Mouse (Mus musculus) forebrain, embryonic 15.5 days (tissue): ENCODE data around the gene Ddc. TPM values are rescaled to one million over a fixed set of nuclear protein-coding genes. Genes with fewer than 3 reads are reported as not detected.

Experiments used
- ATAC-seq: fragments of 200-750 bp; cut with Nextera tagmentation; replicated peaks from 2 replicates; pipeline ENCODE4 v1.8.0; 2017; ENCODE audit warnings: mild to moderate bottlenecking, moderate TSS enrichment, moderate library complexity
- H3K27ac ChIP-seq: fragments of 300-500 bp; sonication (generic); replicated peaks from 2 replicates; pipeline ENCODE4 v1.5.1; 2015; ENCODE audit warnings: mild to moderate bottlenecking, inconsistent platforms
- H3K27me3 ChIP-seq: fragments of 300-500 bp; sonication (generic); 2 replicates; pipeline ENCODE4 v1.6.1; 2015; ENCODE audit warnings: inconsistent platforms
- H3K36me3 ChIP-seq: fragments of 300-500 bp; sonication (generic); 2 replicates; pipeline ENCODE4 v1.6.1; 2015; ENCODE audit warnings: mild to moderate bottlenecking, inconsistent platforms
- H3K4me1 ChIP-seq: fragments of 300-500 bp; sonication (generic); 2 replicates; pipeline ENCODE4 v1.6.1; 2015; ENCODE audit warnings: inconsistent platforms
- H3K4me2 ChIP-seq: fragments of 300-500 bp; sonication (generic); replicated peaks from 2 replicates; pipeline ENCODE4 v1.6.1; 2015; ENCODE audit warnings: mild to moderate bottlenecking, inconsistent platforms
- H3K4me3 ChIP-seq: fragments of 300-500 bp; sonication (generic); 2 replicates; pipeline ENCODE4 v1.5.1; 2015; ENCODE audit warnings: mild to moderate bottlenecking, inconsistent platforms
- H3K9ac ChIP-seq: fragments of 300-500 bp; sonication (generic); replicated peaks from 2 replicates; pipeline ENCODE4 v1.6.1; 2015; ENCODE audit warnings: mild to moderate bottlenecking, inconsistent platforms
- H3K9me3 ChIP-seq: fragments of 300-500 bp; sonication (generic); 2 replicates; pipeline ENCODE4 v1.6.1; 2016; ENCODE audit warnings: inconsistent platforms
- WGBS: fragments of 180-500 bp; shearing (Covaris S2); methylation state at CpG from one replicate; pipeline ENCODE4 v1.1.7; 2015; ENCODE audit warnings: mixed read lengths; 5-methylcytosine and 5-hydroxymethylcytosine counted together
- polyA plus RNA-seq: library from polyadenylated mRNA; unstranded; fragments of >200 nt; fragmentation: Nextera tagmentation; extraction: Ambion mirVana; gene quantifications from 2 replicates; pipeline ENCODE4 v1.2.1, GENCODE M21; 2015

Gene Ddc
- polyA plus RNA-seq, 1 experiment from 2014 or later: 6.9 TPM

DNA sequence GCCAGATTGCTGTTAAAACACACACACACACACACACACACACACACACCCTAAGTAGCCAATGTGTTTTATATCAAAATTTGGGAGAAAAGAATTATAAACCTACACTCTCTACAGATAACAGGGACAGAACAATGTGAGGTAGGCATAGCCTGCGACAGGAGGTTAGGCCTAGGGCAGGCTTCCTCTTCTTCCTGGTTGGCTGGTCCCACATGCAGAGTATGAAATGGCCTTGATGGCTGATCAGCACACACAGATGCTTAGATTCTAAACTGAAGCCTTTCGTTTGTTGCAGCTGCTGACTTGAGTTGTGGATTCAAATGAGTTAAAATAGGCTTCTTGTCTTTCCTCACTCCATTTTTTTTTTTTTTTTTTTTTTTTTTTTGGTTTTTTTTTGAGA, 120.1 kb downstream of the Ddc start:
- no peak for ATAC-seq
- H3K9me3 ChIP-seq: no peaks in the 10 kb centered on the region
- no peak overlapping the region for H3K4me2 ChIP-seq
- WGBS: 92% methylated on average over 2 of the region's 2 CpGs
- H3K36me3 ChIP-seq: no peaks in the 10 kb centered on the region
- no peaks in the 10 kb centered on the region for H3K27me3 ChIP-seq
- no peak overlapping the region for H3K9ac ChIP-seq
- no peak overlapping the region for H3K27ac ChIP-seq
- no peak overlapping the region for H3K4me3 ChIP-seq
- no peaks in the 10 kb centered on the region for H3K4me1 ChIP-seq

DNA sequence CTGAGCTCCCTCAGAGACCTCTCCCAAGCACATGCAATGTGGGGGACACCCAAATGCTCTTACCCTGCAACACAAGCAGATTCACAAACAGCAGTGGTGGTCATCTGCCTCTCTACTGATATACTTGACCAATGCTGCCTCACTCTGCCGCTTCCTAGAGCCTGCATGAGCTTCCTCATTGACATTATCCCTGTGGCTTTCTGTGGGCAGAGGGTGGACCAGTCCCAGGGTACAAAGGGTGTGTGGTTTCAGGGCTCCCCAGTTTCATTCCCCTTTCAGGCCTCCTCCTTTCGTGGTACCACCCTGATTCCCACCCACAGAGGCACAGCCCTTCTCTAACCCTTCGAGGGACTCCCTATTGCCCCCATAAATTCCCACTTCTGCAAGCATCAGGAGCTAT, 120.7 kb downstream of the Ddc start:
- Histone ChIP-seq H3K4me3 (no peak overlapping the region), H3K4me1 (no peaks in the 10 kb centered on the region), H3K4me2 (no peak overlapping the region), H3K27ac (no peak overlapping the region), H3K36me3 (no peaks in the 10 kb centered on the region), H3K9ac (no peak overlapping the region), H3K27me3 (no peaks in the 10 kb centered on the region), H3K9me3 (no peaks in the 10 kb centered on the region)
- no peak for ATAC-seq
- WGBS: 82% methylated on average over 3 of the region's 3 CpGs

DNA sequence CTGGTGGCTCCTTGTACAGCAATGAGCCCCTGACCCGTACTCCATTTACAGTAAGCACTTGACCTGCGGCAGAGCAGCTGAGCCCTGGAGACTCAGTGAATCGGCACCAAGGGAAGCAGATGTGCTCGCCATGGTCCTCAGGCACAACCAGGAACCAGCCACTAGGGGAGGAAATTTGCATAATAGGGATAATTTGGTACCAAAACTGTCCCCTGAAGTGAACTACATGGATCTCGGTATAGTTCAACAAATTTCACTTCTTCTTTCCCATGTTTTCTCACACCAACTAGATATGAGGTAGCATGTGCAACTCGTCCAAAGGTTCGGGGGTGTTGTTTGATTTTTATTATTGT, 121.1 kb downstream of the Ddc start:
- no peaks in the 10 kb centered on the region for H3K27me3 ChIP-seq
- no peak for ATAC-seq
- no peaks in the 10 kb centered on the region for H3K36me3 ChIP-seq
- 87% methylated on average over 7 of the region's 7 CpGs for WGBS
- no peaks in the 10 kb centered on the region for H3K9me3 ChIP-seq
- H3K4me1 ChIP-seq: no peaks in the 10 kb centered on the region
- H3K9ac ChIP-seq: no peak overlapping the region
- no peak overlapping the region for H3K4me3 ChIP-seq
- H3K27ac ChIP-seq: no peak overlapping the region
- no peak overlapping the region for H3K4me2 ChIP-seq

DNA sequence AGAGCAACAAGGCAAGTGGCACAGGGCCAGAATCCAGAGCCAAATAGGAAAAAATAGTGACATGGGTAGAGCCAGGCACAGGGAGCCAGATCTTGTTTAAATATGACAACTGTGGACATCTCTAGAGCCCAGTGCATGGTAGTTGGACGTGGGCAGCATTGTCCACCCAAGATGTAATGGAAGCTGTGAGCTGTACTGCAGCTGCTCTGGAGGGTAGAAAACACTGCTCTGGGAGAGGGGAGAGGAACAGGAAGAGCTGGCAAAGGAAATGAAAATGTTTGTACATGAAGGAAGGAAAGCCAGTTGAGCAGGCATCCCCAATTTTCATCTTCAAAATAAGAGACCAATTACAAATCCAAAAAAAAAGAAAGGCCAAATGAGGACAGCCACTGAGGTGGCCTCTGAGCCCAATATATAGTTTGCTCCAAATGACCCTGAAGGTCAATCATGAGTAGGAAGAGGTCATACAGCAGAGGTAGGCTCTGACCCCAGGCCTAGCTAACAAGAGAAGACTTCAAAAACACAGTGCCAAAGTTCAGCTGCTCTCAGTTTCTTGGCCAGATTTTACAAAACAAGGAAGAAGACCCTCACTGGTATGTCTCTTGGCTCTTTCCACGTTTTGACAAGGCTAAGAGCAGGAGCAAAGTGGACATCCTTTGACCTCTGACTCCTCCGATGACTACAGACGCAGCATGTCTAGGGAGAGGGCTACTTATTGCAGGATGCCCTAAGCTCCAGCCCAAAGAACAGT, 121.7 kb downstream of the Ddc start:
- no peak for ATAC-seq
- 75% methylated on average over 4 of the region's 4 CpGs for WGBS

DNA sequence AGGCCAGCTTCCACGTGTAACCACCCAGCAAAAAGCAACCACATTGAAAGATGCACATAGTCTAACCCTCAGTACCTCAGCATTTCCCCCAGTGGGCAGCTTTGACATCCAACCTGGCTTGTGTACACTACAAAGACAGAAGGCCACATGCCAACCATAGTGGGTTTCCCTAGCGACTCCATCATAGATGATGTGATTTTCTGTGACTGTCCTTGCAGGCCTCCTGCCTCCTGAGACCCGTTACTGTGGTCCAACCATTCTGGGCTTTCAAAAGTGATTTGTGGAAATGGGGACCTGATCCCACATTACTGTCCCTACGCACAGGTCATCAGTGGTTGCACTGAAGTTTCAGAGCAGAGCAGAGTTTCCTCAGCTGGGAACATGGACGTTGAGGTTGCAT, 123.1 kb downstream of the Ddc start:
- no peaks in the 10 kb centered on the region for H3K4me1 ChIP-seq
- no peaks in the 10 kb centered on the region for H3K9me3 ChIP-seq
- ATAC-seq: no peak
- 93% methylated on average over 5 of the region's 5 CpGs for WGBS
- H3K4me3 ChIP-seq: no peak overlapping the region
- H3K36me3 ChIP-seq: no peaks in the 10 kb centered on the region
- H3K4me2 ChIP-seq: no peak overlapping the region
- H3K27me3 ChIP-seq: no peaks in the 10 kb centered on the region
- no peak overlapping the region for H3K9ac ChIP-seq
- H3K27ac ChIP-seq: no peak overlapping the region

More for the DNA sequence above, 121.7 kb downstream of the Ddc start:
- Histone ChIP-seq H3K9ac (no peak overlapping the region), H3K27ac (no peak overlapping the region), H3K9me3 (no peaks in the 10 kb centered on the region), H3K4me1 (no peaks in the 10 kb centered on the region), H3K36me3 (no peaks in the 10 kb centered on the region), H3K27me3 (no peaks in the 10 kb centered on the region), H3K4me2 (no peak overlapping the region), H3K4me3 (no peak overlapping the region)

DNA sequence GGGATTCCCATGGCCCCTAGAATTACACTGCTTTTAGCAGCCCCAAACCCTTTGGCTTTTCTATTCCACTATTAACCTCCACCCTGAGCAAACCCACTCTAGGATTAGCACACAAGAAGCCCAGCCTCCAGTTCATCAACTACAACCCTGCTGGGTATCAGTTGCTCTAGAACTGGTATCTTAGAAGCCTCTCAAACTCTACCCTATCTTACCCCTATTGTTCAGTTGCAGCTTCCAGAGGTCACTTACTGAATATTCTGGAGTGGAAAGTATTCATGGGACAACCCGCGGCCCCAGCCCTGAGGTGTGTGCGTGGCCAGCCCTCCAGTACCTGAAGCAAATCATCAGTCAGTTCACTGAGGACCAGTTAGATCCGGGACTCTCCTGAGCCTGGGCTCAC, 123.6 kb downstream of the Ddc start:
- Histone ChIP-seq H3K4me1 (no peaks in the 10 kb centered on the region), H3K4me3 (no peak overlapping the region), H3K36me3 (no peaks in the 10 kb centered on the region), H3K27me3 (no peaks in the 10 kb centered on the region), H3K9ac (no peak overlapping the region), H3K4me2 (no peak overlapping the region), H3K27ac (no peak overlapping the region), H3K9me3 (no peaks in the 10 kb centered on the region)
- no peak for ATAC-seq
- WGBS: 98% methylated on average over 4 of the region's 4 CpGs

DNA sequence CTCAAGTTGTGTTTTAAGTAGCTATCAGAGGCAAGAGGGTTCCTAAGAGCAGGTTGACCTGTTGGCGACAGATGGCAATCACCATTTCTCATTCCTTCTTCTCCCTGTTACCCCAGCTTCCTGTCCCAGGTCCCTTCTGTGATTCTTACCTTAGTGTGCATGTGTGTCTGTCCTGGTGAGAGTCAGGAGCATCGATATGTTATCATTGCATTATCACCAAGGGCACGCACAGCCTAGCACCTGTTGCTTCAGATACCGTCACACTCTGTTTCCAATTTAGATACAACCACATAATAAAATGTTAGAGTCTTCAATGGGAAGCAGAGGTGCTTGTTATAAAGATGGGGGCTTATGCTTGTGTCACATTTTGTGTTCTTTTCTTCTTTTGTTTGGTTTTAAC, 125.7 kb downstream of the Ddc start:
- Histone ChIP-seq H3K9ac (no peak overlapping the region), H3K36me3 (no peaks in the 10 kb centered on the region), H3K27ac (no peak overlapping the region), H3K9me3 (no peaks in the 10 kb centered on the region), H3K27me3 (no peaks in the 10 kb centered on the region), H3K4me3 (no peak overlapping the region), H3K4me2 (no peak overlapping the region), H3K4me1 (no peaks in the 10 kb centered on the region)
- no peak for ATAC-seq
- WGBS: 95% methylated on average over 4 of the region's 4 CpGs

DNA sequence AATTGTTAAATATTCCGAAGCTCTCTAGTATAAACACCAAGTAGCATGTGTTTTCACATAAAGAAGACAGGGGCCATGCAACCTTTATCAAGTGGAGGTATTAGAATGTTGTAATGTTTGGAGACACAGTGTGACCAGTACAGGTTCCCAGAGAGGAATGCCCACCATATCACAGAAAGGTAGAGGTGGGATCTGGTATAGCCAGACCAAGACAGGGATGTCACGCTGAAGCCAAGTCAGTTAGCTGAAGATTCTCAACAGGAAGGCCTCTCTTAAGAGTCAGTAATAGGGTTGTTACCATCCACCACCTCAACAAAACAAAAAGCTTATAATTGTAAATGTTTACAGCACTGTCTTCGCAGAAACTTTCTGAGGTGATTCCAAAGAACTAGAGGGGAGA, 127.3 kb downstream of the Ddc start:
- no peak overlapping the region for H3K4me3 ChIP-seq
- no peak overlapping the region for H3K27ac ChIP-seq
- WGBS: 93% methylated on average over 3 of the region's 3 CpGs
- H3K36me3 ChIP-seq: no peaks in the 10 kb centered on the region
- H3K9me3 ChIP-seq: no peaks in the 10 kb centered on the region
- no peak for ATAC-seq
- no peaks in the 10 kb centered on the region for H3K4me1 ChIP-seq
- H3K4me2 ChIP-seq: no peak overlapping the region
- no peak overlapping the region for H3K9ac ChIP-seq
- H3K27me3 ChIP-seq: no peaks in the 10 kb centered on the region

DNA sequence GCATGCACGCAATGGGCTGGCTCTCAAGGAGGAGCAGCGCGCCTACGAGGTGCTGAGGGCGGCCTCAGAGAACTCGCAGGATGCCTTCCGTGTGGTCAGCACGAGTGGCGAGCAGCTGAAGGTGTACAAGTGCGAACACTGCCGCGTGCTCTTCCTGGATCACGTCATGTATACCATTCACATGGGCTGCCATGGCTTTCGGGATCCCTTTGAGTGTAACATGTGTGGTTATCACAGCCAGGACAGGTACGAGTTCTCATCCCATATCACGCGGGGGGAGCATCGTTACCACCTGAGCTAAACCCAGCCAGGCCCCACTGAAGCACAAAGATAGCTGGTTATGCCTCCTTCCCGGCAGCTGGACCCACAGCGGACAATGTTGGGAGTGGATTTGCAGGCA, 128.7 kb downstream of the Ddc start:
- 95% methylated on average over 20 of the region's 20 CpGs for WGBS
- no peak for ATAC-seq
- H3K9me3 ChIP-seq: no peaks in the 10 kb centered on the region
- H3K27ac ChIP-seq: no peak overlapping the region
- no peaks in the 10 kb centered on the region for H3K4me1 ChIP-seq
- no peak overlapping the region for H3K4me2 ChIP-seq
- no peak overlapping the region for H3K9ac ChIP-seq
- H3K36me3 ChIP-seq: no peaks in the 10 kb centered on the region
- H3K4me3 ChIP-seq: no peak overlapping the region
- no peaks in the 10 kb centered on the region for H3K27me3 ChIP-seq

DNA sequence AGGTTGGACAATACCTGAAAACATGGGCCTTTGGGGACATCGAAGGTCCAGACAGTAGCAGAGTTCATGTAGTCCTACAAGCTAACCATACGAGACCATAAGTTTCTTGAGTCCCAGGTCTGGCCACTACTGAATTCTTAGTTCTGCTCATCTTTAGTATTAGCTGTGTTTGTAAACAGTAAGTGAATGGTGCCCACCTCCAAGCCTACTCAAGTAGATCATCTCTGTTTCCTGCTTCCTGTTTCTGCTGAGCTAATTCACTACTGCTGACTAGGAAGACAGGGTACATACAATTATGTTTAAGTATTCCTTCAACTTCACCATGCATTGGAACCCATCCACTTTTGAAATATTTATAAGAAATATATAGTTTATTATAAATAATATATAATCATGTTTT, 129.9 kb downstream of the Ddc start:
- H3K9ac ChIP-seq: no peak overlapping the region
- H3K4me1 ChIP-seq: no peaks in the 10 kb centered on the region
- H3K36me3 ChIP-seq: no peaks in the 10 kb centered on the region
- H3K4me3 ChIP-seq: no peak overlapping the region
- 96% methylated on average over 2 of the region's 2 CpGs for WGBS
- H3K27ac ChIP-seq: no peak overlapping the region
- H3K9me3 ChIP-seq: no peaks in the 10 kb centered on the region
- no peak overlapping the region for H3K4me2 ChIP-seq
- no peak for ATAC-seq
- no peaks in the 10 kb centered on the region for H3K27me3 ChIP-seq

DNA sequence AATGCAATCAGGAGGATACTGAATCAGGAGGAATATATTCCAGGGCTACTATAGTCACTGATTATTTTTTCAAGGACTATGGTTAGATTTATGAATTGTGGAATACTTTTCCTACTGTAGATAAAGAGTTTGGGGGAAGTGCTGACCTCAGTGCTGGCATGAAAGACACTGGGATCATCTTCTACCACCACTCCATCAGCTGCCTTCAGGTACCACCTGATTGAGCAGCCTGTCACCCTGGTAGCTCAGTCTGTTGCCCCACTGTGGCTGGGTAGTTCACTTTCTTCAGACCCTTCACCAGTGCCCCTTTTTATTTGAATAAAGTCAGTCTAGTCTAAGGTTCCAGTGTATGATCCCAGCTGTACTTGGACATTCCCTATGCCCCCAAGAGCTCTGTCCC, 131.2 kb downstream of the Ddc start:
- Histone ChIP-seq H3K36me3 (no peaks in the 10 kb centered on the region), H3K4me1 (no peaks in the 10 kb centered on the region), H3K9me3 (no peaks in the 10 kb centered on the region), H3K27ac (no peak overlapping the region), H3K27me3 (no peaks in the 10 kb centered on the region), H3K4me2 (no peak overlapping the region), H3K4me3 (no peak overlapping the region), H3K9ac (no peak overlapping the region)
- no peak for ATAC-seq

DNA sequence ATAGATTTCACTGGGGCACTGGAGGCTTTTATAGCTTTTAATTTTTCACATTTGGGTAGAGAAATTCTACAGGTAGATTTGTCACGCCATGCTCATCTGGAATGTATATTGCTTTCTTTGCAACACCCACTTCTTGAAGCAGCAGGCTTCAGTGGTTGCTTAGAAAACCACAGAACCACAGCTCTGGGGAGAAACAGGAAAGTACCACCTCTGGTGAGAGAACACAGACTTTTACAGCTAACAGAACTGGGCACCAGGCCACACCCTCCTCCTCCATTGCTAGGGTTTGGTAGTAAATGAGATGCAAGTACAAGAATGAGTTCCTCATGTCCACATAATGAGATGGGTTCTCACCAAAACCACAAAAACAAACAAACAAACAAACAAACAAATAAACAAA, 131.8 kb downstream of the Ddc start:
- H3K27me3 ChIP-seq: no peaks in the 10 kb centered on the region
- H3K36me3 ChIP-seq: no peaks in the 10 kb centered on the region
- no peak for ATAC-seq
- no peak overlapping the region for H3K4me2 ChIP-seq
- no peaks in the 10 kb centered on the region for H3K4me1 ChIP-seq
- no peaks in the 10 kb centered on the region for H3K9me3 ChIP-seq
- H3K9ac ChIP-seq: no peak overlapping the region
- no peak overlapping the region for H3K27ac ChIP-seq
- 90% methylated on average over 1 of the region's 1 CpGs for WGBS
- H3K4me3 ChIP-seq: no peak overlapping the region

DNA sequence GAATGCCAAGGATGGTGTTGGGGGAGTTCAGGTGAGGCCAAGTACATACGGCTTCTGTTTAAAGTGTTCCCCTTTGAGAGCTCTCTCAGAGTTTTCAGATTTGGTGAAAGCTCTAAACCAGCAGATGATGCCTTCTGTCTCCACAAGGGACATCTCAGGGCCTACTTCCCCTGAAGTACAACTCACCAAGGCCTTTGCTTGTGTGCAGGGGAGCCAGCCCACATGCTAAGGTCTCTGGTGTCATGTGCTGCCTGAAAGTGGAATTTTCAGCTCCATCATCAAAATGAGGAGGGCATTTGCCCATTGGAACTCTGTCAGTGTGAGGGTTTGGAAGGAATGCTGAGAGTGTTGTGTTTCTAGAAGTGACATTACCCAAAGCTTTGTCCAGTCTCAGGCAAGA, 132.5 kb downstream of the Ddc start:
- Histone ChIP-seq H3K36me3 (no peaks in the 10 kb centered on the region), H3K27ac (no peak overlapping the region), H3K4me2 (no peak overlapping the region), H3K27me3 (no peaks in the 10 kb centered on the region), H3K4me3 (no peak overlapping the region), H3K9me3 (no peaks in the 10 kb centered on the region), H3K9ac (no peak overlapping the region), H3K4me1 (no peaks in the 10 kb centered on the region)
- WGBS: 70% methylated on average over 1 of the region's 1 CpGs
- no peak for ATAC-seq
